Mouse (Mus musculus): ENCODE results near the gene Trim71. TPM values are rescaled to one million over a fixed set of nuclear protein-coding genes. Genes with fewer than 3 reads are reported as not detected.

Trim71 gene
- total and polyA plus RNA-seq, 3 experiments, result not detected

DNA sequence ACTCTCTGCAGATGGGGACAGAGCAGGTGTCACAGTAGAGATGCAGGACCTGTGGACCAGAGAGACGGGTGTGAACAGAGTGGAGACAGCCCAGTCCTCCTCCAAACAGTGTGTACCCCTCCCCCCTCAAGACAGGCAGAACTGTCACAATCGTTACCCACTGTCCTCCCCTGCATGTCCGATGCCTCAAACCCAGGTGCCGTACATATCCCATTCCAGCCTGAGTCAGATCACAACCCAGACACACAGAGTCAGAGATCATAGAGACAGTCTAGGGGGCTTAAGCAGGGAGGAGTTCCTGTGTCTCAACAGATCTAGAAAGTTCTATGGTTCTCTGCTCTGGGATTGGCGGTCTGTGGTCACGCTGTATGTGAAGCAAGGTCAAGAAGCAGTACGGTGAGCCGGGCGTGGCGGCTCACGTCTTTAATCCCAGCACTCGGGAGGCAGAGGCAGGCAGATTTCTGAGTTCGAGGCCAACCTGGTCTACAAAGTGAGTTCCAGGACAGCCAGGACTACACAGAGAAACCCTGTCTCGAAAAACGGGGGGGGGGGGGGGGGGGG, 39.0 kb downstream of the Trim71 start:
- no peak for DNase-seq (ENCODE audit: low read depth, low spot score)
- Histone ChIP-seq H3K4me1 (ENCODE audit: control insufficient read depth in 1 of 2, insufficient read depth in 2 of 2, low read length in 2 of 2) (no peaks in the 10 kb centered on the region), H3K27me3 (ENCODE audit: control insufficient read depth in 1 of 2, insufficient read depth in 2 of 2, low read length in 2 of 2) (no peaks in the 10 kb centered on the region), H3K9ac (ENCODE audit: control insufficient read depth, low read depth, low read length, poor library complexity, severe bottlenecking) (no peak overlapping the region), H3K79me2 (ENCODE audit: control insufficient read depth, insufficient read depth, low read length, poor library complexity) (no peaks in the 10 kb centered on the region), H3K27ac (ENCODE audit: control insufficient read depth, low read depth, low read length) (no peak overlapping the region), H3K9me3 (replicated peaks; ENCODE audit: insufficient read depth, low read length) (no peaks in the 10 kb centered on the region), H3K4me3 (ENCODE audit: control insufficient read depth in 1 of 2, insufficient read depth in 1 of 2, low read depth in 2 of 2, low read length in 2 of 2) (no peak overlapping the region), H3K36me3 (ENCODE audit: control insufficient read depth in 1 of 2, insufficient read depth in 2 of 2, low read length in 2 of 2) (no peaks in the 10 kb centered on the region)
- TF ChIP-seq NELFE (IDR thresholded peaks at IDR 0.05; ENCODE audit: low read depth, low read length), result no peak
- no peak for TF ChIP-seq JUND (IDR thresholded peaks at IDR 0.05; ENCODE audit: low read depth, low read length)
- no peak for TF ChIP-seq ZMIZ1 (IDR thresholded peaks at IDR 0.05; ENCODE audit: low read depth, low read length)
- no peak for TF ChIP-seq ZKSCAN1 (IDR thresholded peaks at IDR 0.05; ENCODE audit: low read depth, low read length)
- no peak for TF ChIP-seq TAL1 (IDR thresholded peaks at IDR 0.05; ENCODE audit: low read length)
- no peak for TF ChIP-seq CHD2 (IDR thresholded peaks at IDR 0.05; ENCODE audit: low read length)
- no peak for TF ChIP-seq MYB (IDR thresholded peaks at IDR 0.05; ENCODE audit: low read depth, low read length)
- TF ChIP-seq BHLHE40 (IDR thresholded peaks at IDR 0.05; ENCODE audit: borderline replicate concordance, low read depth, low read length), result no peak
- no peak for TF ChIP-seq TBP (IDR thresholded peaks at IDR 0.05; ENCODE audit: low read depth, low read length)
- no peak for TF ChIP-seq HCFC1 (IDR thresholded peaks at IDR 0.05; ENCODE audit: low read depth, low read length)
- TF ChIP-seq RCOR1 (IDR thresholded peaks at IDR 0.05; ENCODE audit: low read depth, low read length), result no peak
- TF ChIP-seq MEF2A (IDR thresholded peaks at IDR 0.05; ENCODE audit: extremely low read depth, insufficient replicate concordance, low read depth, low read length, poor library complexity, severe bottlenecking), result no peak
- no peak for TF ChIP-seq ELF1 (IDR thresholded peaks at IDR 0.05; ENCODE audit: low read depth, low read length)
- TF ChIP-seq UBTF (IDR thresholded peaks at IDR 0.05; ENCODE audit: borderline replicate concordance, insufficient read depth, low read depth, low read length), result no peak
- no peak for TF ChIP-seq CTCF (IDR thresholded peaks at IDR 0.05 in 2 of 3, conservative IDR thresholded peaks at IDR 0.05 in 1 of 3; ENCODE audit: control insufficient read depth in 1 of 3, insufficient read depth in 1 of 3, low read depth in 2 of 3, low read length in 3 of 3, poor library complexity in 1 of 3, severe bottlenecking in 1 of 3)
- no peak for TF ChIP-seq SIN3A (IDR thresholded peaks at IDR 0.05; ENCODE audit: low read length)
- no peak for TF ChIP-seq ZC3H11A (IDR thresholded peaks at IDR 0.05; ENCODE audit: low read depth, low read length)
- TF ChIP-seq MAX (IDR thresholded peaks at IDR 0.05; ENCODE audit: low read length), result no peak
- TF ChIP-seq MXI1 (IDR thresholded peaks at IDR 0.05; ENCODE audit: low read depth, low read length), result no peak

DNA sequence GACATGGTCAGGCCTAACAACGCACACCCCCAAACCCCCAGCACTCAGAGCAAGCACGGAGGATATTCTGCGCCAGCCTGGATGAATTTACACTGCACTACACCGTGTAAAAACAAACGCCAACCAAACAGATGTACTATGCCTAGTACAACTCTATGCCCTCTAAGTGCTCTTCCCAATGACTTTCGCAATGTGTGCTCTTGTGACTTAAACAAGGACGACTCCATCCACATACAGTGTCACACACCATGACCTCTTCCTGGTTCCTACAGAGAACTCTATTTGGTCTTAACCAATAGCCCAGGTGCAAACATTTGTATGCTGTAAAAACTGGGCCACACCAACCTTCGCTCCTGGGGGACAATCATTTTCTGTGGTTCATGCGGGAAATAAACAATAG, 41.7 kb downstream of the Trim71 start:
- no peak for DNase-seq (ENCODE audit: low read depth, low spot score)
- Histone ChIP-seq H3K27me3 (ENCODE audit: control insufficient read depth in 1 of 2, insufficient read depth in 2 of 2, low read length in 2 of 2) (no peaks in the 10 kb centered on the region), H3K4me1 (ENCODE audit: control insufficient read depth in 1 of 2, insufficient read depth in 2 of 2, low read length in 2 of 2) (no peaks in the 10 kb centered on the region), H3K4me3 (ENCODE audit: control insufficient read depth in 1 of 2, insufficient read depth in 1 of 2, low read depth in 2 of 2, low read length in 2 of 2) (no peak overlapping the region), H3K27ac (ENCODE audit: control insufficient read depth, low read depth, low read length) (no peak overlapping the region), H3K79me2 (ENCODE audit: control insufficient read depth, insufficient read depth, low read length, poor library complexity) (no peaks in the 10 kb centered on the region), H3K9me3 (replicated peaks; ENCODE audit: insufficient read depth, low read length) (no peaks in the 10 kb centered on the region), H3K9ac (ENCODE audit: control insufficient read depth, low read depth, low read length, poor library complexity, severe bottlenecking) (no peak overlapping the region), H3K36me3 (ENCODE audit: control insufficient read depth in 1 of 2, insufficient read depth in 2 of 2, low read length in 2 of 2) (no peaks in the 10 kb centered on the region)
- TF ChIP-seq RAD21 (IDR thresholded peaks at IDR 0.05; ENCODE audit: low read depth, low read length) (no peak), USF1 (IDR thresholded peaks at IDR 0.05; ENCODE audit: low read depth, low read length) (no peak), TBP (IDR thresholded peaks at IDR 0.05; ENCODE audit: low read depth, low read length) (no peak), ETS1 (IDR thresholded peaks at IDR 0.05; ENCODE audit: low read depth, low read length) (no peak), ELF1 (IDR thresholded peaks at IDR 0.05; ENCODE audit: low read depth, low read length) (no peak), GATA1 (IDR thresholded peaks at IDR 0.05; ENCODE audit: low read depth, low read length) (no peak), MYC (IDR thresholded peaks at IDR 0.05; ENCODE audit: low read depth, low read length) (no peak), POLR2A (IDR thresholded peaks at IDR 0.05; ENCODE audit: control insufficient read depth in 1 of 2, insufficient read depth in 1 of 2, low read depth in 1 of 2, low read length in 2 of 2, poor library complexity in 1 of 2) (no peak), NELFE (IDR thresholded peaks at IDR 0.05; ENCODE audit: low read depth, low read length) (no peak), MXI1 (IDR thresholded peaks at IDR 0.05; ENCODE audit: low read depth, low read length) (no peak), USF2 (IDR thresholded peaks at IDR 0.05; ENCODE audit: borderline replicate concordance in 1 of 2, insufficient read depth in 1 of 2, low read depth in 1 of 2, low read length in 2 of 2) (no peak), SMC3 (IDR thresholded peaks at IDR 0.05; ENCODE audit: low read depth, low read length) (no peak)

All from MEL (cell line).